Mouse (Mus musculus): ENCODE data around the gene Mettl8. TPM values are rescaled to one million over a fixed set of nuclear protein-coding genes. Genes with fewer than 3 reads are reported as not detected.

Mettl8 gene
- total RNA-seq, 2 experiments from 2014 or later = 14.0 to 16.4 TPM

DNA sequence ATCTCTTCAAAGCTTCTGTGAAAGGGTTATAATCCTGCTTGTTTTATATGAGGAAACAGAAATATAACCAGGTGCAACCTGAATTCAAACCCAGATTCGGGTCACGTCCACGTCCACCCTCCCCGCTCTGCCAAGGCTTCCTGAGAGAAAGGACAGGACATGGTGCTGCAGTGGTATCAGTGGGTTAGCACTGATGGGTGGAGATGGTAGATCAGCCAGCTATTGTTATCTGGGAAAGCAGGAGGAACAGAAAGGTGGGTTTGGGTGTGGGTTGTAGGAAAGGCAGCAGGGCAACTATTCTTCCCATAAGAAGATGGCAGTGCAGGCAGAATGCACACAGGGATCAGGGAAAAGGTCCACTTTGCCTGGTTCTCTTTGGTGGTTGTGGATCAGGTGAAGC lies 59.5 kb downstream of the Mettl8 start:
- intact Hi-C loops (cut with DNase I) = no loop called here
- DNase-seq (ENCODE audit: low spot score in 2 of 2) = no peak

DNA sequence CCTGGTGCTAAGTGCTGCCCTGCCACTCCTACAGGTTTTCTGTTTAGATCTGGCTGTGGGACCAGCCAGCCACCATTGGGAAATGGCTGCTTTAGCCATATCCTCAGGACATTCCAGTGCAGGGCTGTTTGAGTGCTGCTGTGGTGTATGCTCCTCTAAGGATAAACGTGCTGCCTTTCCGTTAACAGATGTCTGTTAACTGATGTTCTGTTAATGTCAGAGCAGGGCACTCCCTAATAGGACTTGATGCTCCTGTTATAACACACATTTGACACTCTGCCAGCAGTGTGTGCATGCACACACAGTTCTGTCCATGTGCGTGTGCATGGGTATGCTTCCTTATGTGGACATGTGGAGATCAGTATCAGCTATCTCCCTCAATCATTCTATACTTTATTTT lies 61.6 kb downstream of the Mettl8 start:
- no peak for DNase-seq (ENCODE audit: low spot score in 2 of 2)
- intact Hi-C loops (cut with DNase I) = no loop called here

DNA sequence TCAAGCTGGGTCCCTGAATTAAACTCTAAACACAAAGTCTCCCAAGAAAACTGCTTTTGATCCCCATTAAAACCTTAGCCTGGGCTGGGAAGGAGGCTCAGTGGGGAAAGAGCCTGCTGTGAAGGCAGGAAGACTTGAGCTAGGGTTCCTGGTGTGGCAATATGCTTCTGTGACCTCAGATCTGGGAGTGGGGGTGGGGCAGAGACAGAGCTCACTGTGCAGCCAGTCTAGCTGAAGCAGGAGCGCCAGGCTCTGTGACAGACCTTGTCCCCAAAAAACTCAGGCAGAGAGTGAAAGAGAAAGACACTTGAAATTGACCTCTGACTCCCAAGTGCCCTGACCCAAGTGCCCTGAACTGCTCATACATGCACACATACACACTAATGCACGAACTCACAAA lies 62.7 kb downstream of the Mettl8 start:
- DNase-seq (ENCODE audit: low spot score in 2 of 2) = no peak
- intact Hi-C loops (cut with DNase I) = no loop called here

DNA sequence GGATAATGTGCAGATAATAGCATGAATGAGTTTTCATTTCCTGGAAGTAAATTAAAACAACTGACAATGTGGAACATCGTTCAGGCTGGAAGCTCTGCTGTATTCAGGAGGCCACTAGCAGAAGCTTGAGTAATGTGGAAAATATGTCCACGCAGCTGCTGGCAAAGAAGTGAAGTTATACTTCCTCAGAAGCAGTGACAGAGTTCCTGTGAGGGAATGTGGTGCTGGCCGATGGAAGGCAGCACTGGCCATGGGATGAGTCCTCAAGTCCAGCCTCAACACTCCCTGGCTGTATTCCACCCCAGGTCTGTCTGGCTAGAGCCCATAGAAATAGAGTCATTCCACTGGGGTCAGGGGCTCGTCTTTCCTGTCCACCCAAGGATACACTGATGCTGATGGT lies 65.2 kb downstream of the Mettl8 start:
- intact Hi-C loops (cut with DNase I) = no loop called here
- DNase-seq (ENCODE audit: low spot score in 2 of 2) = no peak

DNA sequence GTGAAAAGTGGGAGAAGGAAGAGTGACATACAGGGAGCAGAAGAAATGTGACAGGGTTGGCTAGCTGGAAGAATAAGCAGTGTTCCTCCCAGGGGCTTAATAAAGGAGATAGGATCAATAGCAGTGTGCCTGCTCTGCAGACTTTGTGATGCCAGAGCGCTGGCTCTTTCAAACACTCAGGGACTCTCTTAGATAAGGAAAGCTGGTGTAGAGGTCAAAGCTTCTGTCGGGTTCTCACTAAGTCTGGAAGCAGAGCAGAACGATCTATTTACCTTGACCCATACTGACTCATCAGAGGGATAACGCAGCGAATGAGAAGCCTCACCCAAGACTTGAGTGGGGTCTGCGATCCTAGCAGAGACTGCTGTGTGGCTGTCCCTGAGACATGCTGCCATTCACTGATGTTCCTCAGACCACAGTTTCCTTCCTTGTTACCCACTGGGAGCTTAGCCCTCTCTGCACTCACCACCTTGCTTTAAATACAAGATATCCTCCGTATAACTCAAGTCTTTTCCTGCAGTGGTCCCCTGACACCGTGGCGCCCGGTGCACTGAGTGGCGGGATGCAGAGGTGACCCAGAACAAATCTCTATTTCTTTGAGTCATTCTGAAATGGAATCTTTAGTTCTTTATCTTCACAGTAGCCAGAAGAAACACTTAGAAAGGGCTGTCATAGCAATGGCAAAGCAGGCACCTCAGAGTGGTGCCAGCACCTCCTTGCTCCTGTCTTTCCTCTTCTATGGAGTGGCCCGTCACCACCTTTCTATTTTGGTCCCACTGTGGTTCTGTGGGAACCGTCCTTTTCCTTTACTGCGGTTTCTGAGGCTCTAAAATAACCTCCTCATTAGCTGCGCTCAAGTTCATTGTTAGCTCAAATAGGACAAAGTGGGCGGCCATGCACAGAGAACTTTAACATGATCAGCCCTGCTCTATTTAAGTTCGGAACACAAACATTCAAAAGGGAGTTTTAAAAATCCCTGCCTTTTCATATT lies 65.9 kb downstream of the Mettl8 start:
- DNase-seq (ENCODE audit: low spot score in 2 of 2) = no peak
- intact Hi-C loops (cut with DNase I) = no loop called here

DNA sequence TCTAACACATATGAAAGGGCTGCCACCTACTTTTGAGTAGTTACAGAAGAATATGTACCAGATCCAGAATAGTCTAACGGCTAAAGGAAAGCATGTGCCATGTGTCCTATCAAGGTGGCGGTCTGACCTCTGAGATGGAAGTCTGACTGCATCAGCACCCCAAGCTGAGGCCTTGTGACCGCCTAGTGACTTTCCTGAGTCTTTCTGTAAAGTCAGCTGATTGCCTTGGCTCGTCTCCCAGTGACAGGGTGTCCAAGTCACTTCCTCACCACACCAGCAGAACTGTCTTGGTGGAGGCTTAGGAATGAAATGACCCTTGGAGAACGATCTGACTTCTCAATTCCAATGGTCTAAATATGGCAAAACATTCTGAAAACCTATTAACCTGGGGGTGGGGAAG lies 77.1 kb downstream of the Mettl8 start:
- intact Hi-C loops (cut with DNase I) = no loop called here
- peak in 1 of 2 experiments; percentile 13 for DNase-seq (ENCODE audit: low spot score in 2 of 2)

DNA sequence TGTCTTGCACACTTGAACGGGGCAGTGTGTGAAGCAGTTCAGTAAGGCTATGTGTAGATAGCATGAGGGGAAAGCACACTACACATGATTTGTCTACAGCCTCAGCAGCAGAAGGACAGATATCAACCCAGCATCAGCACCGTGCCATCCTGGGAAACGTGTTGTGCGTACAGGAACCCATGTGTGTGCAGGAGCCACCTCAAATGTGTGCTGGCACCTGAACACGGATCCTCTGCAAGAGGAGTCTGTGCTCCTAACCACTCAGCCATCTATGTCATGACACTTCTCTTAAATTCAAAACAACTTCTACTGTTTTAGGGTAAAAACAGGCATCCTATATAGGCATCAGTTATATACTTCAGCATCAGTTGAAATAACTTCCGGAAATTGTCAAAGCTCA lies 80.6 kb downstream of the Mettl8 start:
- intact Hi-C loops (cut with DNase I) = no loop called here
- DNase-seq (ENCODE audit: low spot score in 2 of 2) = no peak

DNA sequence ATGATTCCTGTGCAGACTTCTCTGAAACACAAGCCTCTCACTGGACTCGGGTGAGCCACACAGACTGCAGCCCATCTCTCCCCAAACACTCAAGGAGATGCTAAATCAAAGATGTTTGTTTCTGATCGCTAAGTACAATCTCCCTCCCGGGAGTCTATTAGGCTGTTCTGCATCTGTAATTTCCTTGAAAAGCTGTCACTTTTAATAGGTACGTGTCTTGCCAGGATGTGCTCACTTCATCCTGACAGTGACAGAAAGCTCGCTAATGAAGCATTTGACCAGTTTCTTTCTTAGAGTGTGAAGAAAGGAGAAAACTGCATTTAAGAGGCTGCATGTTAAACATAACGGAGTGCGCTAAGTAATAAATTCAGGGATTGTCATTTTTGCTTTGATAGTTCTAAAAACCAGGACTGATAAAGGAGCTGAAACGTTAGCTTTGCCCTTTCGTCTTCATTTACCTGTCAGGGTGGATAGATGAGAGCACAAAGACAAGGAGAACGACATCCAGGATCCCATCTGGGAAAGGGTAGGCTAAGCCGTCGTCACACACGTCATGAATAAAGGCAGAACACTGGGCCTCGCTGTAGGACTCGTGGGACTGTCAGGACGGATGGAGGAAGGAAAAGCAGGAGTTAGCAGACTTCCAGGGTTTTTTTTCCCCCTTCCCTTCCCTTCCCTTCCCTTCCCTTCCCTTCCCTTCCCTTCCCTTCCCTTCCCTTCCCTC lies 82.4 kb downstream of the Mettl8 start:
- intact Hi-C loops (cut with DNase I) = no loop called here
- no peak for DNase-seq (ENCODE audit: low spot score in 2 of 2)

DNA sequence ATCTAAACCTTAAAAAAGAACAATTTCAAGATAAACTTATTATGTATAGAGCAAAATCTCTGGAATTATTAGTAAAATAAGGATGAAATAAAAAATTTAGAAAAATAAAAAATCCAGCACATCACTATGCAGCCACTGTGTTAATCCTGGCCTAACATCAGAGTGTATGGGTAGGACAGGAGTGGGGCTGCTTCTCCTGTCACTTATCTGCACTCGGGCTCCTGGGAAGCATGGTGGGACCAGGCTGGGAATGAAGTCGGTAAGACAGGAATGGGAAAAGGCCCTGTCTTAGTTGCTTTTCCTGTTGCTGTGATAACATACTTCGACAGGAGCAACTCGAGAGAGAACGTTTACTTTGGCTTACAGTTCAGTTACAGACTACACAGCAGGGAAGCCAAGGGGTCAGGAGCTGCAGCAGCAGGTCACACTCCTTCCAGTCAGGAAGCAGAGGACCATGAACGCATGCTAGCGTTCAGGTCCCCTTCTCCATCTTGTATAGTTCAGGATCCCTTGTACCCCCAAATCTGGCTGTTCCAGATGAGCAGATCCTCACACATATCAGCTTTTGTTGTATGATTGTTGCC lies 85.1 kb downstream of the Mettl8 start:
- intact Hi-C loops (cut with DNase I) = no loop called here
- no peak for DNase-seq (ENCODE audit: low spot score in 2 of 2)

DNA sequence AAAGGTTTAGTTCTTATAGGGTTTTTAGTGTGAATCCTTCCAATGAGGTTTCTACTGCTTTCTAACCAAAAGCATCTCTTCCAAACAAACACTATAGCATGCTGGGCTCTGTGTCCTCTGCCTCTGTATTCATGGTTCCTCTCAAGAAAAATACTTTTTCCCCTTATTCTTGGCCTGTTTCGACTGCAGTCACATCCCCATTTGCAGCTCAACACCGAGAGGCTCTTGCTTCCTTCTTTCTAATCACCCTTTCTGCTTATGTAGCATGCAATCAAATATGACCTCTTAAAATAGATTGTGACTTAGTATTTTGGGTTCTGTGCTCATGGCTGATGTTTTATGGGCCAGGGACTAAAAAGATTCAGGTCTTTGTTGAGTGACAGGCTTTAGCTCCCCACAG lies 87.1 kb downstream of the Mettl8 start:
- DNase-seq (ENCODE audit: low spot score in 2 of 2) = no peak
- intact Hi-C loops (cut with DNase I) = no loop called here

DNA sequence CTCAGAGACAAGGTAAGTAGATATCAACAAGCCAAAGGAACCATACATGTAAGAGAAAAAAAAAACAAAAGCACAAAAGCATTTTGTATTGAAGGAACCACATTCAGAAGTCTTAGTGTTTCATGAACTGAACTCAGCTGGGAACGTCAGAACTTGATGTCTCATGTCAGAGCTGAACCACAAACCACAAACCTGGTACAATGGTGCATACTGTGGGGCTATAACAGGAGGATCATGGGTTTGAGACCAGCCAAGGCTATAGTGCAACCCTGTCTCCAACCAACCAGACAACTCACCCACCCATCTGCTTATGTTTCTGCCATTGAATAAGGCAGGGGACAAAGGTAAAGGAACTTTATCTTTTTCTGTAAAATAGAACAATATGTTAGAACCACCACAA lies 88.2 kb downstream of the Mettl8 start:
- no peak for DNase-seq (ENCODE audit: low spot score in 2 of 2)
- intact Hi-C loops (cut with DNase I) = no loop called here

DNA sequence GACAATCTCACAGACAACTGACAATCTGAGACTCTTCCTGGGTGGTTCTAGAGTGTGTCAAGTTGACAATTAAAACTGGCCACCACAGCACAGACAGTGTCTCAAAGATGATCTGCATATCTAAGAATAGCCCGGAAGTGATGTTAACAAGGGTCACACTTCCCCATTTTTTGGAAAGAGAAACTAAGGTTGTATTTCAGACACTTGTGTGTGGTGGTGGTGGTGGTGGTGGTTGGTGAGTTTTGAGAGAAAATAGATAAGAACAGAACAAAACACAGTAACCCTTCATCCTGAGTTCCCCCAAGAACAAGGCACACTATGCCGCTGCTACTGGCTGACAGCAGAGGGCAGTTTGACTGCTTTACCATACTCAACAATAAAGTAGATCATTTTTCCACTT lies 90.6 kb downstream of the Mettl8 start:
- no peak for DNase-seq (ENCODE audit: low spot score in 2 of 2)
- intact Hi-C loops (cut with DNase I) = no loop called here

DNA sequence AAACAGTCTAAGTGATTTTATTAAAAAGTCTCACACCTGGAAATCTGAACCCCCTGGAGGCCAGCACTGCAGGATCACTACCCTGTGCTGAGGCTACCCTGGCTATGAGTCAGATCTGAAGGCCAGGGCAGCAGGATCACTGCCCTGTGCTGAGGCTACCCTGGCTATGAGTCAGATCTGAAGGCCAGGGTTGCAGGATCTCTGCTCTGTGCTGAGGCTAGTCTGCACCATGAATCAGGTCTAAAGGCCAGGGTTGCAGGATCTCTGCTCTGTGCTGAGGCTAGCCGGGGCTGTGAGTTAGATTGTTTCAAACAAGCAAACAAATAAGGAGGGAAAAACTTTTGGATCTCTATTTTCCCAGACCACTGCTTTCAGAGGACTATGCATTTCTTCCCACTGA lies 92.5 kb downstream of the Mettl8 start:
- no peak for DNase-seq (ENCODE audit: low spot score in 2 of 2)
- intact Hi-C loops (cut with DNase I) = no loop called here

DNA sequence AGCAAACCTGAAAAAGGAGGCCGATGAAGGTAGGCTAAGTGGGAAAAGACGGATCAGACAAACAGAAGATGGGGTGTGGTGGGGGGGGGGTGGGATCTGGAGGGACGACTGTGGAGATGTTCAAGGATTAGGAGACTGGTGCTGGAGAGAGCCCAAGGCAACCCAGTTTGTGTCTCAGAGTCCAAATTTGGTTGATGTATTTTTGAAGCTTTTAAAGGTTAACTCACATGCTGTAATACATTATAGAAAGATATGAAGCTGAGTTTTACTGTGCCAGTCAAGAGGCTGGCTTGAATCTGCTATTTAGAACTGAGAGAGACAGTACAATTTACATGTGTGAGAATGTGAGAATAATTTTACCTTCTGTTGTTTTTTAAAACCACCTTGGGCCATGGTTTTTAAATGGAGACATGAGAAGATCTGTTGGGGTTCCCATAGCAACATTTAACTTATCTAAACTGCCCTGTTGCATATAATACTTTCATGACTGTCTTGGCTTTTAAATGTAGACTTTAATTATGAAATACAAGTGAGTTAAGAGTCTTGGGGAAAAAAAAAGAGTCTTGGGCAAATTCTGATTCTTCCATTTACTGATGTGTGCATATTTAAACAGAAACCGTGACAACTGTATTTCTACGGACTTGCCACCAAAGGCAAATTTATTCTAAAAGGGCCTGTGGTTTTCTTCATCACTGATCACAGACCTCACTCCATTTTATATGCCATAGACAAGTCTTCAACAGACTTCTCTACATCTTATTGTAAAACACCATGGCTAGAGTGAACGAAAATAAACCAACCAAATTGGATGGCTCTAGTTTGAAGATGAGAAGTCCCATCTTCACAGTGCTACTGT lies 94.1 kb downstream of the Mettl8 start:
- intact Hi-C loops (cut with DNase I) = no loop called here
- no peak for DNase-seq (ENCODE audit: low spot score in 2 of 2)

DNA sequence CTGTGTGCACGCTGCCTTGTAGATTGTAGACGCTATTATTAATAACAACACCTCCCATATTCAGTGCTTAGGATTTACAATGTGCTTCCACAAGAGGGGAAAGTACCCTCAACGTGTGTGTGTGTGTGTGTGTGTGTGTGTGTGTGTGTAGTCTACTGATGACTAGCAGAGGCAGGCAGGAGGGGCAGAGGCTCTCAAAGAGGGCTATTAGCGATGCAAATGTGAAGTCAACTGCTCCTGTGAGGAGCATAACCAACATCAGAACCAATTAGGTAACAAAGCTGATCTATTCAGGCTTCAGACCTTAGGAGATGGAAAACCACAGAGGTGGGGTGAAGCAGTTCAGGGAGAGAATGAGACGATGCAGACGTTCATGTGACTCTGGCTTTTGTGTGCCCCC lies 95.3 kb downstream of the Mettl8 start:
- intact Hi-C loops (cut with DNase I) = no loop called here
- no peak for DNase-seq (ENCODE audit: low spot score in 2 of 2)

DNA sequence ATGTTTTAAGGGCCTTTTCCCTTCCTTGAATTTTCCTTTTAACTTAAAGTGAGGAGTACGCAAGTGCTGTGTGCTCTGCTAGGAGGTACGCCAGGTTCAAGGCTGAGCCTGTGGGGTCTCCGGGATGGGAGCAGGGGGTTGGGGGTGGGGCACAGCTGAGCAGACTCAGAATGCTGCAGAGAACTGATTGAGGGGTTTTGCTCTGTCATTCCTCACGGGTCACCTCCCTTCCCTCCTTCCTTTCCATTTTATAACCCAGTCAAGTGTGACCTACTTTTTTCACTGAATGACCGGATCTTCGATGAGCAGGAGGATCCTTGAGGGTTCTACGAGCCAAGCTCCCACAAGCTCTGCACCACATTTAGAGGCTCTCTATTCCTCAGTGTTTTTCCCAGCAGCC lies 96.0 kb downstream of the Mettl8 start:
- DNase-seq (ENCODE audit: low spot score in 2 of 2) = no peak
- intact Hi-C loops (cut with DNase I) = no loop called here

DNA sequence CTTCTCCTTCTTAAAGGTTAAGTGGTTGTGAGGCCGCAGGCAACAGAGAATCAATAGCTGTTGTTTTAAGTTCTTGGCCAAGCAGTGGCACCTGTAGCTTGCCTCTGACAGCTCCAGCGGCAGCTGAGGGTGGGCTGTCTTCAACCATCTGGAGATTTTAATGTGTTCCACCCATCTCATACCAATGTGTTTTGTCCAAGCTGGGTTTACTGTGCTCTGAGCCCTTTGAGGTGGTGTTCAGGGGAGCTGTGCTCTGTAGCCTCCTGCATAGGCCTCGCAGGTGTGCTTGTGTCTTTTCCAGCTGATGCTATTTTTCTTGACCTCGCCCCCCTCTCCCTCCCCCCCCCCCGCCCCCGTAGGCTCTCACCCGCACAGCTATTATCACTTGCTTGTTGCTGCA lies 96.8 kb downstream of the Mettl8 start:
- DNase-seq (ENCODE audit: low spot score in 2 of 2) = no peak
- intact Hi-C loops (cut with DNase I) = no loop called here

DNA sequence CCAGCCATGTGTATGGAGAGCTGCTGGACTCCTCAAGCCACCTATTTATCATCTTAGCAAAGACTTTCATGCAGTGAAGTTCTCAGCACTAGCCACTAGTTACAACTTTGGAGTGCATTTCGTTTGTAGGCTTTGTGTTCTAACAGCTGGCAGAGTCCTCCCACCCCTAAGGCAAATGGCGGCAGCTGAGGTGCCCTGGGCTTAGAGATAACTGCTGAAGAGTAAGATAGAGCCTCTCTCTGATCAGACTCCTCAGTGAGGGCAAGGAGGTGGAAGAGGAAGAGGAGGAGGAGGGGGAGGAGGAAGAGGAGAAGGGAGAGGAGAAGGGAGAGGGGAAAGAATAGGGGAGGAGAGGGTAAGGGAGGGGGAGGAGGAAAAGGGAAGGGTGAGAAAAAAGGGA lies 101.8 kb downstream of the Mettl8 start:
- intact Hi-C loops (cut with DNase I) = no loop called here

DNA sequence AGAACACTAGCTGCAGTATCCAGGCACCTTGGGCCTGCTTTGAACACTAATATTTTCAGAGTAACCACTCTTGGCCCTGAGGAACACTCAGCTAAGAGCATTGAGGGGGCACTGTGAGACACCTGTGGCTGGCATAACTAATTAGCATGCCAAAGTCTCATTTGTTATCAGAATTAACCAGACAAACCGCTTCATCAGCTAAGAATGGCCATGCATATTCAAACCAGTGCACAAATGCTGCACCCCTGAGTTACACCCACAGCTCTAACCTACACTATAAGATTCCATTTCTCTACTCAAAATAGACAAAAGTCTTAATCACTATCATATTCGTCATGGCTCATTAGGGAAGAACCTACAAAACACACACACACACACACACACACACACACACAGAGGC lies 103.4 kb downstream of the Mettl8 start:
- no peak for DNase-seq (ENCODE audit: low spot score in 2 of 2)
- intact Hi-C loops (cut with DNase I) = no loop called here

More for the DNA sequence above, 101.8 kb downstream of the Mettl8 start:
- DNase-seq (ENCODE audit: low spot score in 2 of 2) = no peak
